Mouse (Mus musculus) T-helper 17 cell (primary cell): ENCODE results near the gene Sspo.
"Not testable (repeated sequence)": the region's sequence is repeated elsewhere in the genome, so short reads cannot be mapped to it uniquely, and the experiment has no call there.

Experiments used
- in situ Hi-C, 2 experiments: fragments of 300-600 bp; cut with MboI, MseI; formaldehyde crosslinking; loops; 1 replicate in 1 of 2; 2 replicates in 1 of 2; pipeline ENCODE4 v1.15.1; 2025; ENCODE audit warnings: high pct_unique_total_duplicates in 2 of 2

Gene Sspo

GRCm38 (mm10) chr6:48487747-48488725, 40.0 kb downstream of the Sspo start:
- in situ Hi-C loops: no loop called here

- in situ Hi-C loops: no loop called here
Measured at GRCm38 (mm10) chr6:48489741-48490140, 41.7 kb downstream of the Sspo start.

GRCm38 (mm10) chr6:48491361-48491760, 43.3 kb downstream of the Sspo start:
- in situ Hi-C loops: no loop called here

- in situ Hi-C loops: no loop called here
Measured at GRCm38 (mm10) chr6:48493136-48493730, 45.2 kb downstream of the Sspo start.

GRCm38 (mm10) chr6:48497521-48497920, 49.5 kb downstream of the Sspo start:
- in situ Hi-C loops: loop anchor here in 1 of 2 experiments (5.0 kb wide), 1 partner anchor 945 kb away; no protein-coding TSS in a partner anchor

DNA sequence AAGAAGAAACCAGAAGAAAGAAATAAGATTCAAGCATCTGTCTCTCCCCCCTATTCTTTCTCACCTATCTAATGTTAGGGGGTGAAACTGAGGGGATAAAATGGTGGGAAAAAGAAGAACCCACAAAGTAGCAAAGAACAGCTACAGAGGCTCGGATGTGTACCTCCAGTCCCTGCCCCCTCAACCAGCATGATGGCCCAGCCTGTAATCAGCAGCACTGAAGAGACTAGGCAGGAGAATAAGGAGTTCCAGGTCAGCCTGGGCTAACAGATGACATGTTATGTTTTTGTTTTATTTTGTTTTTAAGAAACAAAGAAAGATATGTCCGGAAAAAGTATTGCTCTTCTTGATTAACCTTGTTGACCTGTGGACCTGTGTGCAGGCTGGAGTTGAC, 55.8 kb downstream of the Sspo start:
- in situ Hi-C loops: loop anchor here in 1 of 2 experiments (10.0 kb wide), 1 partner anchor 409 kb away; no protein-coding TSS in a partner anchor

- in situ Hi-C loops: loop anchor here in 1 of 2 experiments (10.0 kb wide), 1 partner anchor 410 kb away; no protein-coding TSS in a partner anchor
Measured at GRCm38 (mm10) chr6:48504241-48504854, 56.3 kb downstream of the Sspo start.

DNA sequence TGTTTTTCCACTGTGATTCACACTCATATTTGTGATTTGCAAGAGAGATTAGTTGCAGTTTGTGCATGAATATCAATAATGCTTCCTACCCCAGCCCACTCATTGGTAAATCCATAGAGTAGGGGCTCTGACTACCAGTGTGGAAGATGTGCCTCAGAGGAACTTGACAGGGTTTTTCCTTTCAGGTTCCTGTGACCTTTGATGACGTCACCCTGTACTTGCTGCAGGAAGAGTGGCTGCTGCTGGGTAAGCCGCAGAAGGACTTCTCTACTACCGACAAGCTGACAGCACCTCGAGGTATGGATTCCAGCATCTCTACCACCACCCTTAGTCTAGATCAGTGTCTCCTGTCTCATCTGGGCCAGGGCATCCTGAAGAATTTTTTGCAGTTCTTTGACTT, 60.1 kb downstream of the Sspo start:
- in situ Hi-C loops: loop anchor here in 1 of 2 experiments (10.0 kb wide), 1 partner anchor 413 kb away; no protein-coding TSS in a partner anchor

DNA sequence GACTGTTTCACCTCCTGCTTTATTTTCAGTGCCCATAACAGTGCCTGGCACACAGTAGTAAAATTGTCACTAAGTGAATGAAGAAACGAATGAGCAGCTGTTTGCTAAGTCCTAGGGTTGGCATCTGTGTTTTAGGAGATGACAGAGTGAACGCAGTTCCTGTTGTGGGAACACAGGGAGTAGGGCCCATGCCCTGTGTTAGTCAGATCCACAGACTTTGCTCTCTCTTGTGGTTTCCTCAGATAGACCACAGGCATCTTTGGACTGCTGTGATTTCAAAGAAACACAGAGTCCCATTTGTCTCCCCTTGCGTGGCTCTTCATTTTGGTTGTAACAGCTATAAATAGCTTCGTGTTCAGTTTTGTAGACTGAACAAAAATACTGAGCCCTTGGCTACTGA, 62.4 kb downstream of the Sspo start:
- in situ Hi-C loops: no loop called here

DNA sequence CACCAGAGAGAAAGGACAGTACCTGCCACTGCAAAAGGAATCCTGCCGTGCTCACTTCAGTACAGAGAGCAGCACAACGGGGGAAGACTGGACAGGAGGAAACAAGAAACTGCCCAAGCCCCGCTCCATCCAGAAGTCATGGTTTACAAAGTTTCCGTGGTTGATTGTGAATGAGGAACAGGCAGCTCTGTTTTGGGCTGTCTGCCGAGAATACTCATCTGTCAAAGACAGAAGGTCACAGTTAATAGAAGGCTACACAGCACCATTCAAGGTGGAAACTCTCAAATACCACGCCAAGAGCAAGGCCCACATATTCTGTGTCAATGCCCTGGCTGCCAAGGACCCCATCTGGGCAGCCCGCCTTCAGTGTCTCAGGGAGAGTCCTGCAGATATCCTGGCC, 63.8 kb downstream of the Sspo start:
- in situ Hi-C loops: no loop called here

DNA sequence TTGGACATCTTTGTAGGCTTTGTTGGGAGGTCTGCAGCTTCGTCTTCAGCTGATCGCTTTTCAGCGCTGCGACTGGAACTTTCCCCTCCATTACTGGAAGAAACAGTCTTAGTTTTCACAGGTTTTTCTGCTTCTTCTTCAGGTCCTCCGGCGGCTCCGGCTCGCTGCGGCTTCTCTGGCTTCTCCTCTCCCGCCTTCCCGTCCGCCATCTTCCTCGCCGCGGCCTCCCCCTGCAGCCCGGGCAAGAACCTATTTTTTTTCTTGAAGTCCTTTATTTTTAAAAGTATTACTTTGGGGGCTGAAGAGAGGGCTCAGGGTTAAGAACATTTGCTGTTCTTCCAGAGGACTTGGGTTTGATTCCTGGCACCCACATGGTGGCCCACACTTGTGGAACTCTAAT, 76.9 kb downstream of the Sspo start:
- in situ Hi-C loops: not testable (repeated sequence)

DNA sequence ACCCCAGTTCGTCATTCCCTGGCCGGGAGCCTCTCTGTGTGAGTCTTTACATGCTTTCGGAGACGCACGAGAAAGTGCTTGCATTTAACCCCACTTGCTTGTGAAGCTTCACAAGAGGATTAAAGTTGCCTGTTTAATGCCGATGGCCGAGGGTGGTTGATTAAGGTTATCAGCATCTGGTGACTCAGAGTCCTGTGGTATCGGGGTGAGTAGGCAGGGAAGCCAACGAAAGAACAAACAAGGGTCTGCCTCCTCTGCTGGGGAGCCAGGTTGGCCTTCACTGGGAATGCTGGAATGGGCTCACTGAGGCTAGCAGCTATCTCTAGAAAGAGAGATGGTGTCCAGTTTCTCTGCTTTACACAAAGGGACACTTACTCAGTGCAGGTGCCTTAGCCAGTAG, 79.9 kb downstream of the Sspo start:
- in situ Hi-C loops: no loop called here

GRCm38 (mm10) chr6:48529261-48529660, 81.2 kb downstream of the Sspo start:
- in situ Hi-C loops: no loop called here

DNA sequence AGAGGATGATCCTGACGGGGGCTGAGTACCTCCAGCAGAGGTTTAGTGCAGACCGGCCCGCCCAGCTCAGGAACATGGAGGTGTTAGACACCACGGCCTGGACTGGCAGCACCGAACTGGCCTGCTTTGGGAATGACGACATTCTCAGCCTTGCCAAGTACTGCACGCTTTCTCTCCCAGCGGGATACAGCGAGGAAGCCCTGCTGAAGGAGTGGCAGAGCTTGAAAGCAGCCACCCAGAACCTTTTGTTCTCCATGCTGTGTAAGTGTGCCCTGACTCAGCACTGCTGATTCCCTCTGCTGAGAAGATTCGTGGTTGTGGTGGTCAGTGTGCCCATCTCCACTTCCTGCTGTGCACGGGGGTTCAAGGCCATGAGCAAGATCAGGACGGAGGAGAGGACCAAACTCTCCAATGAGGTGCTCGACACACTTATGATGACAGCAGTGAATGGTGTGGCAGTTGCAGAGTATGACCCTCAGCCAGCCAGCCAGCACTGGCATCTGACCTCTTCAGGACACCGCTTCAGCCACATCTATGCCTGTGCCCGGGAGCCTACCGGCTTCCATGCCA, 81.9 kb downstream of the Sspo start:
- in situ Hi-C loops: no loop called here

- in situ Hi-C loops: no loop called here
Measured at GRCm38 (mm10) chr6:48530862-48531261, 82.8 kb downstream of the Sspo start.

- in situ Hi-C loops: no loop called here
Measured at GRCm38 (mm10) chr6:48533475-48533874, 85.4 kb downstream of the Sspo start.

DNA sequence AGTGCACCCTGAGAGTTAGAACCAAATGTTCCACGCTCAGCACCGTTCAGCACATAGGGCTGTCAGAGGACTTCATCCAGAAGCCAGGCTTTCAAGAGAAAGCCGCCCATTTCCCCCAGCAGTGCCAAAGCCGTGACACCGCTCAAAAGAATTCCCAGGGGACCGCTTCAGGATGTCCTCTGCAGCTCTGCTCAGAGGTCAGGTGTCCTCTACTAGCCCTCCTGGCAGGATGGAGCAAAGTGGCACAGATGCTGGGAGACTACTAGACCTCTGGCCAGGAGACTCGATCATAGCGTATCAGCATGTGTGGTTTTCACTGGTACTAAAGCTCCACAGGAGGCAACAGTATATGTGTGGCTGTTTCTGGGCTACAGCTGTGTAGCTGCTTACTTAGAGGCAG, 86.9 kb downstream of the Sspo start:
- in situ Hi-C loops: loop anchor here (5.0 kb wide), 2 partner anchors 97 to 102 kb away; no protein-coding TSS in a partner anchor

DNA sequence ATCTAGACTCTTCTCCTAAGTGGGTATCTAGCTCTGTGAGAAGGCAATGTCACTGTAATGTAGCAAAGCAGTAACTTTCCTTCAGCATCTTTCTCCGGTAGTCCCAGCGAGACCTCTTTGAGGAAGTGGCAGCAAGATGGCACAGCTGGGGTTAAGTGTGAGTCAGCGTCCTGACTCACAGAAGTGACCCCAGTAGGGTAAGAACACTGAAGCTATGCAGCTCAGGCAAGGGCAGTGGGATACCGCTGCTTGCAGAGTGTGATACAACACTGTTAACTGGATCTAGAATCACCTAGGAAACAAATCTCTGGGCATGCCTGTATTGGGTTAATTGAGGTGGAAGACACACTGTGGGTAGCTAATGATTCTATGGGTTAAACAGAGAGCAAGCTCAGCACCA, 88.1 kb downstream of the Sspo start:
- in situ Hi-C loops: loop anchor here (5.0 kb wide), 2 partner anchors 96 to 101 kb away; no protein-coding TSS in a partner anchor

DNA sequence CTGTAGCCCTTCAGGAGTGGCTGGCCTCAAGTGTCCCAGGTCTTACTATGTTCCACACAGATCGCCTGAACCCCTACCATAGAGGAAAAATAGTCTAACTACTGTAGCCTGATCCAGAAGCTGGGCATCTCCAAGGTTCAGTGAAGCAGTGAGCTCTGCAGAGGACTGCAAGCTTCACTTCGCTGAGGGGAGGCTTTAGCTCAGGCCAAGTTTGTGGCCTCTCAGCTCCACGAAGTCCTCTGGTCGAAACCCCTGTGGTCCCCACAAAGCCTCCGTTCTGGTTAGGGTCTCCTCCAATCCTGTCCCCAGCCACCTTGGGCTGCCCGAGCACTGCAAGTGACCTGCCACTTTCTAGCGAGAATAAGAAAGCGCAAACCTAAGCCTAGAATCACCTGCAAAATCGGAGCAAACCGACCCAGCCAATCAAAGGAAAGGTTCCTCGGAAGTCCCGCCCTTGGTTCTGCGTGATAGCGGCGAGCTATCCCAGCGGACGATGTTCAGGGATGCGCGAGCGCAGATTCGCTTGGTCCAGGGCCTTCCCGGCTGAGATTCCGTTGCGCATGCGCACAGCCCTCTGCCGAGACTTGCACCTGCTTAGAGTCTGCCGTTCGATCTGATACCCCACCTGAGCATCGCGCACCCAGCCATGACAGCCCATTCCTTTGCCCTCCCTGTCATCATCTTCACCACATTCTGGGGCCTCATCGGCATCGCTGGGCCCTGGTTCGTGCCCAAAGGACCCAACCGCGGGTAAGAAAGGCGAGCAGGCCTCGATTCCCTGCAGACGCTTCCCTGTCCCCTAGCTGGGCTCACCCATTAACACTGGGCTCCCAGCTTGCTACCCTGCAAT, 89.3 kb downstream of the Sspo start, which contains the start of gene Atp6v0e2:
Gene Atp6v0e2, plus strand, starts transcription at position 511 of the 850 bp plus-strand sequence.
- in situ Hi-C loops: loop anchor here (5.0 kb wide), 2 partner anchors 95 to 100 kb away; no protein-coding TSS in a partner anchor
